Mouse (Mus musculus) forebrain, postnatal 0 days (tissue): ENCODE measurements around the gene Hist1h4f. TPM values are rescaled to one million over a fixed set of nuclear protein-coding genes. Genes with fewer than 3 reads are reported as not detected.
"Not testable (repeated sequence)": the region's sequence is repeated elsewhere in the genome, so short reads cannot be mapped to it uniquely, and the experiment has no call there.

Experiments
- ATAC-seq: fragments of 200-750 bp; cut with Nextera tagmentation; 2 replicates; pipeline ENCODE4 v1.8.0; 2017; ENCODE audit warnings: mild to moderate bottlenecking, moderate library complexity
- DNase-seq: peaks from one replicate; pipeline ENCODE4 v3.0.0-alpha.2; 2015
- H3K27ac ChIP-seq: fragments of 300-500 bp; sonication (generic); 2 replicates; pipeline ENCODE4 v1.5.1; 2014; ENCODE audit warnings: low read depth, mild to moderate bottlenecking, antibody characterized with exemption, low read length, moderate library complexity, mixed read lengths
- H3K27me3 ChIP-seq: fragments of 300-500 bp; sonication (generic); 2 replicates; pipeline ENCODE4 v1.6.1; 2014; ENCODE audit warnings: mild to moderate bottlenecking, low read length, mixed read lengths; ENCODE audit not compliant: insufficient read depth
- H3K36me3 ChIP-seq: fragments of 300-500 bp; sonication (generic); 2 replicates; pipeline ENCODE4 v1.6.1; 2014; ENCODE audit warnings: mild to moderate bottlenecking, moderate library complexity; ENCODE audit not compliant: insufficient read depth
- H3K4me1 ChIP-seq: fragments of 300-500 bp; sonication (generic); 2 replicates; pipeline ENCODE4 v1.6.1; 2014; ENCODE audit warnings: antibody characterized with exemption; ENCODE audit not compliant: insufficient read depth
- H3K4me2 ChIP-seq: fragments of 300-500 bp; sonication (generic); 2 replicates; pipeline ENCODE4 v1.6.1; 2014; ENCODE audit warnings: low read depth, mild to moderate bottlenecking, moderate library complexity
- H3K4me3 ChIP-seq: fragments of 300-500 bp; sonication (generic); 2 replicates; pipeline ENCODE4 v1.5.1; 2014; ENCODE audit warnings: low read depth, low read length, mixed read lengths
- H3K9ac ChIP-seq: fragments of 300-500 bp; sonication (generic); 2 replicates; pipeline ENCODE4 v1.6.1; 2014; ENCODE audit warnings: mild to moderate bottlenecking
- H3K9me3 ChIP-seq: fragments of 300-500 bp; sonication (generic); 2 replicates; pipeline ENCODE4 v1.6.1; 2016; ENCODE audit warnings: low read length
- CTCF ChIP-seq: sonication (generic); IDR thresholded peaks from 2 replicates; pipeline ENCODE4 v1.5.1; 2016; ENCODE audit warnings: antibody characterized with exemption, control low read depth, low read depth
- WGBS: fragments of 180-500 bp; shearing (Covaris S2); extraction: QIAGEN DNeasy Blood & Tissue Kit; methylation state at CpG from one replicate; pipeline ENCODE4 v1.1.7; 2014; 5-methylcytosine and 5-hydroxymethylcytosine counted together
- polyA plus RNA-seq: library from polyadenylated mRNA; unstranded; fragments of >200 nt; fragmentation: Nextera tagmentation; extraction: Ambion mirVana; gene quantifications from 2 replicates; pipeline ENCODE4 v1.2.1, GENCODE M21; 2015
- total RNA-seq: library from RNA; depleted of rRNA; stranded (reverse); fragments of >200 nt; gene quantifications from 2 replicates; pipeline ENCODE4 v1.2.3, GENCODE M21; 2014

The Hist1h4f gene
- total and polyA plus RNA-seq, 2 experiments from 2014 or later, result 753 TPM; not detected in 1

- Histone ChIP-seq H3K4me2 (peak overlapping the region; percentile 57), H3K9ac (peak overlapping the region; percentile 49), H3K9me3 (no peaks in the 10 kb centered on the region), H3K27me3 (no peaks in the 10 kb centered on the region), H3K4me3 (peak overlapping the region; percentile 40), H3K36me3 (no peaks in the 10 kb centered on the region), H3K4me1 (0 out of 2 replicates have a peak, but pooled peaks cover 4% of the 10 kb centered on the region), H3K27ac (peak overlapping the region; percentile 75)
- ATAC-seq, result no peak
- peak; percentile 24 for DNase-seq
- WGBS, result 9% methylated on average over 3 of the region's 3 CpGs
- TF ChIP-seq CTCF, result no peak
Measured at GRCm38 (mm10) chr13:23550761-23551145, 695 bp downstream of the Hist1h4f start.

- no peak overlapping the region for H3K27ac ChIP-seq
- H3K4me2 ChIP-seq, result no peak overlapping the region
- 78% methylated on average over 5 of the region's 5 CpGs for WGBS
- TF ChIP-seq CTCF, result no peak
- no peaks in the 10 kb centered on the region for H3K27me3 ChIP-seq
- H3K4me1 ChIP-seq, result 0 out of 2 replicates have a peak, but pooled peaks cover 8% of the 10 kb centered on the region
- no peaks in the 10 kb centered on the region for H3K36me3 ChIP-seq
- ATAC-seq (no peak), DNase-seq (no peak)
- H3K9ac ChIP-seq, result no peak overlapping the region
- H3K9me3 ChIP-seq, result no peaks in the 10 kb centered on the region
- H3K4me3 ChIP-seq, result no peak overlapping the region
Measured at GRCm38 (mm10) chr13:23546694-23547093, 4.8 kb downstream of the Hist1h4f start.

DNA sequence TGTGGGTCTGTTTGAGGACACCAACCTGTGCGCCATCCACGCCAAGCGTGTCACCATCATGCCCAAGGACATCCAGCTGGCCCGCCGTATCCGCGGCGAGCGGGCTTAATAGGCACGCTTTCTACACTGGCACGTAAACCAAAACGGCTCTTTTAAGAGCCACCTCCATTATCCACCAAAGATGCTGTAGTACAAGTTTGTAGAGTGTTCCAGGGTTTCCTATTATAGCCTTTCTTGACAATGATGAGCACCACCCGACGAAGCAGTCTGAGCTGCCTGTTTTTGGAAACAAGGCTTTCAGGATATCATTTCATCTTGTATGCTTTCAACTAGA, 6.7 kb downstream of the Hist1h4f start:
- not testable (repeated sequence) for H3K27me3 ChIP-seq, H3K9me3 ChIP-seq, H3K27ac ChIP-seq, H3K36me3 ChIP-seq, DNase-seq, H3K4me1 ChIP-seq
- WGBS, result under 1% methylated on average over 11 of the region's 14 CpGs
- Histone ChIP-seq H3K4me2 (peak overlapping the region; percentile 44), H3K4me3 (peak overlapping the region; percentile 46), H3K9ac (0 out of 2 replicates have a peak overlapping the region, but pooled peaks have one; percentile 22)
- peak; percentile 18 for ATAC-seq

GRCm38 (mm10) chr13:23543965-23544786, 7.3 kb downstream of the Hist1h4f start, which contains the start of gene Hist1h3f:
Gene Hist1h3f (plus strand): TSS chr13:23544052.
- 1% methylated on average over 23 of the region's 45 CpGs for WGBS
- Histone ChIP-seq H3K9me3 (no peaks in the 10 kb centered on the region), H3K4me1 (0 out of 2 replicates have a peak, but pooled peaks cover 4% of the 10 kb centered on the region), H3K36me3 (no peaks in the 10 kb centered on the region), H3K9ac (peak within 1 kb of the TSS; percentile 66), H3K4me2 (peak within 1 kb of the TSS; percentile 74), H3K27ac (peak within 1 kb of the TSS; percentile 86), H3K4me3 (peak within 1 kb of the TSS; percentile 46), H3K27me3 (no peaks in the 10 kb centered on the region)
- DNase-seq (peak; percentile 92), ATAC-seq (peak; percentile 95)
- no peak for TF ChIP-seq CTCF

- not testable (repeated sequence) for H3K9me3 ChIP-seq, H3K36me3 ChIP-seq, H3K4me1 ChIP-seq, H3K27me3 ChIP-seq
- DNase-seq (peak; percentile 89), ATAC-seq (peak; percentile 91)
- peak within 1 kb of the TSS; percentile 74 for H3K4me2 ChIP-seq
- H3K27ac ChIP-seq, result peak within 1 kb of the TSS; percentile 86
- peak within 1 kb of the TSS; percentile 46 for H3K4me3 ChIP-seq
- H3K9ac ChIP-seq, result peak within 1 kb of the TSS; percentile 66
- WGBS, result 2% methylated on average over 29 of the region's 42 CpGs
Measured at GRCm38 (mm10) chr13:23542999-23543607, 8.3 kb downstream of the Hist1h4f start, which contains the start of gene Hist1h2bh. Gene Hist1h2bh (minus strand): TSS chr13:23543392.

- ATAC-seq, H3K27ac ChIP-seq, H3K9me3 ChIP-seq, H3K36me3 ChIP-seq, H3K4me1 ChIP-seq, H3K27me3 ChIP-seq, DNase-seq: not testable (repeated sequence)
- peak overlapping the region; percentile 74 for H3K4me2 ChIP-seq
- peak overlapping the region; percentile 41 for H3K4me3 ChIP-seq
- WGBS, result 4% methylated on average over 3 of the region's 3 CpGs
- H3K9ac ChIP-seq, result peak overlapping the region; percentile 44; the same call in 1 of the 2 replicates
Measured at GRCm38 (mm10) chr13:23542225-23542980, 9.0 kb downstream of the Hist1h4f start.

DNA sequence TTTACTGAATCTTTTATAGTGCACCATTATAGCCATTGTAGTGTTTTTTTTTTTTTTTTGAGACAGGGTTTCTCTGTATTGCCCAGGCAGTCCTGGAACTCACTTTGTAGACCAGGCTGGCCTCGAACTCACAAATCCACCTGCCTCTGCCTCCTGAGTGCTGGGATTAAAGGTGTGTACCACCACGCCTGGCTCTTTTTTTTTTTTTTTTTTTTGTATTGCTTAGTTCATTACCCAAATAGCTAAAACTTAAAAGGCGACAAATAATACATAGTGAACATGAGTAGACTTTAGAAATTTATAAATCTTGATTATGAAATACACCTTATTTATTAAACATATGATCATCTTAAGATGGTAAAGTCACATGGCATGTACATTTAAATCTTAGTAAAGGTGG, 10.0 kb downstream of the Hist1h4f start:
- H3K4me1 ChIP-seq, result 0 out of 2 replicates have a peak, but pooled peaks cover 4% of the 10 kb centered on the region
- WGBS, result 80% methylated on average over 3 of the region's 3 CpGs
- no peak for DNase-seq
- no peaks in the 10 kb centered on the region for H3K27me3 ChIP-seq
- H3K27ac ChIP-seq, result no peak overlapping the region
- no peaks in the 10 kb centered on the region for H3K9me3 ChIP-seq
- no peak overlapping the region for H3K4me3 ChIP-seq
- H3K4me2 ChIP-seq, result no peak overlapping the region
- ATAC-seq, result no peak
- no peak overlapping the region for H3K9ac ChIP-seq
- no peaks in the 10 kb centered on the region for H3K36me3 ChIP-seq
- TF ChIP-seq CTCF, result no peak

GRCm38 (mm10) chr13:23539821-23540220, 11.6 kb downstream of the Hist1h4f start:
- H3K36me3 ChIP-seq, H3K9ac ChIP-seq, H3K4me1 ChIP-seq, DNase-seq, H3K9me3 ChIP-seq, H3K27ac ChIP-seq, ATAC-seq, H3K4me2 ChIP-seq, H3K27me3 ChIP-seq, H3K4me3 ChIP-seq: not testable (repeated sequence)
- WGBS, result 71% methylated on average over 1 of the region's 1 CpGs
